Mouse (Mus musculus) heart, adult 2 months (tissue): Measurements from ENCODE around the gene Ciao1.

Experiments
- CTCF ChIP-seq: fragments of 200-600 bp; IDR thresholded peaks from 2 replicates; pipeline ENCODE4 v1.8.1; 2022; ENCODE audit warnings: antibody characterized with exemption, mild to moderate bottlenecking, moderate library complexity
- EP300 ChIP-seq: fragments of 200-500 bp; IDR thresholded peaks from 2 replicates; pipeline ENCODE4 v1.6.1; 2011; ENCODE audit warnings: low read depth, low read length, control low read depth; ENCODE audit not compliant: insufficient read depth
- POLR2A ChIP-seq: fragments of 200-500 bp; IDR thresholded peaks from 2 replicates; pipeline ENCODE4 v1.6.1; 2011; ENCODE audit warnings: mild to moderate bottlenecking, low read depth, low read length, control low read depth; ENCODE audit not compliant: insufficient read depth

GRCm38 (mm10) chr2:127251457-127251856 lies 3.8 kb upstream of the Ciao1 start:
- TF ChIP-seq POLR2A: no peak
- TF ChIP-seq EP300: no peak
- TF ChIP-seq CTCF: no peak
